Mouse (Mus musculus) liver, embryonic 14.5 days (tissue): ENCODE measurements around the gene Rin2.

Source experiments
- CTCF ChIP-seq: IDR thresholded peaks from 2 replicates; pipeline ENCODE4 v1.5.1; 2016; ENCODE audit warnings: antibody characterized with exemption, low read depth, control low read depth
- EP300 ChIP-seq: IDR thresholded peaks from 2 replicates; pipeline ENCODE4 v1.6.1; 2016; ENCODE audit warnings: antibody characterized with exemption, low read depth

GRCm38 (mm10) chr2:145753973-145754372, 79.0 kb downstream of the Rin2 start:
- TF ChIP-seq EP300: no peak
- no peak for TF ChIP-seq CTCF
